Mouse (Mus musculus) hindbrain, embryonic 12.5 days (tissue): ENCODE results near the gene Gng12. TPM values are rescaled to one million over a fixed set of nuclear protein-coding genes. Genes with fewer than 3 reads are reported as not detected.

Experiments
- ATAC-seq: fragments of 200-750 bp; cut with Nextera tagmentation; 2 replicates; pipeline ENCODE4 v1.8.0; 2017; ENCODE audit warnings: moderate TSS enrichment; ENCODE audit not compliant: low FRiP score
- H3K27ac ChIP-seq: fragments of 300-500 bp; sonication (generic); 2 replicates; pipeline ENCODE4 v1.5.1; 2016; ENCODE audit warnings: mild to moderate bottlenecking
- H3K27me3 ChIP-seq: fragments of 300-500 bp; sonication (generic); 2 replicates; pipeline ENCODE4 v1.6.1; 2016; ENCODE audit warnings: mild to moderate bottlenecking
- H3K36me3 ChIP-seq: fragments of 300-500 bp; sonication (generic); 2 replicates; pipeline ENCODE4 v1.6.1; 2016; ENCODE audit warnings: mild to moderate bottlenecking
- H3K4me1 ChIP-seq: fragments of 300-500 bp; sonication (generic); 2 replicates; pipeline ENCODE4 v1.6.1; 2016
- H3K4me2 ChIP-seq: fragments of 300-500 bp; sonication (generic); replicated peaks from 2 replicates; pipeline ENCODE4 v1.6.1; 2016; ENCODE audit warnings: mild to moderate bottlenecking
- H3K4me3 ChIP-seq: fragments of 300-500 bp; sonication (generic); 2 replicates; pipeline ENCODE4 v1.5.1; 2016; ENCODE audit warnings: mild to moderate bottlenecking
- H3K9ac ChIP-seq: fragments of 300-500 bp; sonication (generic); 2 replicates; pipeline ENCODE4 v1.6.1; 2016; ENCODE audit warnings: mild to moderate bottlenecking, moderate library complexity
- H3K9me3 ChIP-seq: fragments of 300-500 bp; sonication (generic); replicated peaks from 2 replicates; pipeline ENCODE4 v1.6.1; 2016; ENCODE audit warnings: mild to moderate bottlenecking
- WGBS: fragments of 180-500 bp; shearing (Covaris S2); methylation state at CpG from one replicate; pipeline ENCODE4 v1.1.7; 2016; 5-methylcytosine and 5-hydroxymethylcytosine counted together
- polyA plus RNA-seq: library from polyadenylated mRNA; unstranded; fragments of >200 nt; fragmentation: Nextera tagmentation; extraction: Ambion mirVana; gene quantifications from 2 replicates; pipeline ENCODE4 v1.2.1, GENCODE M21; 2016

Gene Gng12
- polyA plus RNA-seq, 1 experiment from 2014 or later: 44.1 TPM

- Histone ChIP-seq H3K4me2 (no peak overlapping the region), H3K27ac (no peak overlapping the region), H3K4me3 (no peak overlapping the region), H3K9ac (no peak overlapping the region), H3K9me3 (no peaks in the 10 kb centered on the region), H3K4me1 (peaks cover 12% of the 10 kb centered on the region), H3K36me3 (no peaks in the 10 kb centered on the region), H3K27me3 (no peaks in the 10 kb centered on the region)
- WGBS: 79% methylated on average over 4 of the region's 4 CpGs
- ATAC-seq: no peak
These were observed 69.0 kb downstream of the Gng12 start for GRCm38 (mm10) chr6:66965203-66965602.

- WGBS: 56% methylated on average over 2 of the region's 2 CpGs
- Histone ChIP-seq H3K4me1 (peaks cover 16% of the 10 kb centered on the region), H3K27me3 (no peaks in the 10 kb centered on the region), H3K9me3 (no peaks in the 10 kb centered on the region), H3K4me3 (no peak overlapping the region), H3K4me2 (no peak overlapping the region), H3K36me3 (no peaks in the 10 kb centered on the region), H3K9ac (no peak overlapping the region), H3K27ac (no peak overlapping the region)
- no peak for ATAC-seq
These were observed 71.6 kb downstream of the Gng12 start for GRCm38 (mm10) chr6:66967788-66968187.

- H3K9ac ChIP-seq: no peak overlapping the region
- H3K36me3 ChIP-seq: no peaks in the 10 kb centered on the region
- no peaks in the 10 kb centered on the region for H3K27me3 ChIP-seq
- H3K4me3 ChIP-seq: no peak overlapping the region
- peaks cover 10% of the 10 kb centered on the region for H3K4me1 ChIP-seq
- H3K27ac ChIP-seq: no peak overlapping the region
- H3K9me3 ChIP-seq: no peaks in the 10 kb centered on the region
- 0 out of 2 replicates have a peak, but pooled peaks have one; percentile 23 for ATAC-seq
- no peak overlapping the region for H3K4me2 ChIP-seq
- WGBS: 47% methylated on average over 3 of the region's 3 CpGs
These were observed 73.2 kb downstream of the Gng12 start for GRCm38 (mm10) chr6:66969446-66969845.

- H3K9ac ChIP-seq: no peak overlapping the region
- no peak overlapping the region for H3K27ac ChIP-seq
- H3K36me3 ChIP-seq: no peaks in the 10 kb centered on the region
- no peaks in the 10 kb centered on the region for H3K27me3 ChIP-seq
- no peak overlapping the region for H3K4me3 ChIP-seq
- H3K4me2 ChIP-seq: no peak overlapping the region
- peaks cover 9% of the 10 kb centered on the region; the same call in 1 of the 2 replicates for H3K4me1 ChIP-seq
- no peak for ATAC-seq
- 79% methylated on average over 8 of the region's 8 CpGs for WGBS
- no peaks in the 10 kb centered on the region for H3K9me3 ChIP-seq
These were observed 76.1 kb downstream of the Gng12 start for GRCm38 (mm10) chr6:66972300-66972699.

GRCm38 (mm10) chr6:66973180-66973579 lies 77.0 kb downstream of the Gng12 start:
- no peaks in the 10 kb centered on the region for H3K9me3 ChIP-seq
- no peaks in the 10 kb centered on the region for H3K27me3 ChIP-seq
- no peak overlapping the region for H3K9ac ChIP-seq
- no peak overlapping the region for H3K27ac ChIP-seq
- ATAC-seq: no peak
- H3K36me3 ChIP-seq: no peaks in the 10 kb centered on the region
- no peak overlapping the region for H3K4me3 ChIP-seq
- 27% methylated on average over 3 of the region's 3 CpGs for WGBS
- H3K4me1 ChIP-seq: peaks cover 9% of the 10 kb centered on the region; the same call in 1 of the 2 replicates
- H3K4me2 ChIP-seq: no peak overlapping the region

- H3K27ac ChIP-seq: no peak overlapping the region
- no peaks in the 10 kb centered on the region for H3K9me3 ChIP-seq
- H3K27me3 ChIP-seq: no peaks in the 10 kb centered on the region
- WGBS: 90% methylated on average over 4 of the region's 4 CpGs
- no peak overlapping the region for H3K9ac ChIP-seq
- H3K36me3 ChIP-seq: no peaks in the 10 kb centered on the region
- H3K4me3 ChIP-seq: no peak overlapping the region
- H3K4me1 ChIP-seq: peaks cover 4% of the 10 kb centered on the region; the same call in 1 of the 2 replicates
- no peak overlapping the region for H3K4me2 ChIP-seq
- no peak for ATAC-seq
These were observed 79.3 kb downstream of the Gng12 start for GRCm38 (mm10) chr6:66975522-66975921.

GRCm38 (mm10) chr6:66979197-66979596 lies 83.0 kb downstream of the Gng12 start:
- Histone ChIP-seq H3K27ac (no peak overlapping the region), H3K9me3 (no peaks in the 10 kb centered on the region), H3K4me2 (no peak overlapping the region), H3K36me3 (no peaks in the 10 kb centered on the region), H3K4me3 (no peak overlapping the region), H3K9ac (no peak overlapping the region), H3K4me1 (no peaks in the 10 kb centered on the region), H3K27me3 (no peaks in the 10 kb centered on the region)
- WGBS: 95% methylated on average over 1 of the region's 1 CpGs
- ATAC-seq: no peak

GRCm38 (mm10) chr6:66980040-66980439 lies 83.8 kb downstream of the Gng12 start:
- H3K27ac ChIP-seq: no peak overlapping the region
- ATAC-seq: no peak
- WGBS: 77% methylated on average over 4 of the region's 4 CpGs
- H3K4me1 ChIP-seq: no peaks in the 10 kb centered on the region
- H3K9me3 ChIP-seq: no peaks in the 10 kb centered on the region
- no peaks in the 10 kb centered on the region for H3K36me3 ChIP-seq
- H3K9ac ChIP-seq: no peak overlapping the region
- no peak overlapping the region for H3K4me2 ChIP-seq
- H3K27me3 ChIP-seq: no peaks in the 10 kb centered on the region
- H3K4me3 ChIP-seq: no peak overlapping the region

- H3K36me3 ChIP-seq: no peaks in the 10 kb centered on the region
- H3K4me3 ChIP-seq: no peak overlapping the region
- no peaks in the 10 kb centered on the region for H3K9me3 ChIP-seq
- H3K27me3 ChIP-seq: no peaks in the 10 kb centered on the region
- 96% methylated on average over 3 of the region's 3 CpGs for WGBS
- ATAC-seq: no peak
- H3K27ac ChIP-seq: no peak overlapping the region
- H3K4me1 ChIP-seq: no peaks in the 10 kb centered on the region
- H3K9ac ChIP-seq: no peak overlapping the region
- no peak overlapping the region for H3K4me2 ChIP-seq
These were observed 85.2 kb downstream of the Gng12 start for GRCm38 (mm10) chr6:66981366-66981765.

GRCm38 (mm10) chr6:66981864-66982263 lies 85.7 kb downstream of the Gng12 start:
- Histone ChIP-seq H3K4me3 (no peak overlapping the region), H3K4me1 (no peaks in the 10 kb centered on the region), H3K9me3 (no peaks in the 10 kb centered on the region), H3K27me3 (no peaks in the 10 kb centered on the region), H3K27ac (no peak overlapping the region), H3K36me3 (no peaks in the 10 kb centered on the region), H3K4me2 (no peak overlapping the region), H3K9ac (no peak overlapping the region)
- 63% methylated on average over 1 of the region's 1 CpGs for WGBS
- ATAC-seq: no peak

- H3K4me2 ChIP-seq: no peak overlapping the region
- H3K27ac ChIP-seq: no peak overlapping the region
- 85% methylated on average over 5 of the region's 5 CpGs for WGBS
- H3K9me3 ChIP-seq: no peaks in the 10 kb centered on the region
- no peak overlapping the region for H3K4me3 ChIP-seq
- H3K4me1 ChIP-seq: no peaks in the 10 kb centered on the region
- H3K9ac ChIP-seq: no peak overlapping the region
- no peaks in the 10 kb centered on the region for H3K36me3 ChIP-seq
- ATAC-seq: no peak
- H3K27me3 ChIP-seq: no peaks in the 10 kb centered on the region
These were observed 87.9 kb downstream of the Gng12 start for GRCm38 (mm10) chr6:66984079-66984478.

GRCm38 (mm10) chr6:66984672-66985071 lies 88.5 kb downstream of the Gng12 start:
- Histone ChIP-seq H3K4me1 (no peaks in the 10 kb centered on the region), H3K27me3 (no peaks in the 10 kb centered on the region), H3K9ac (no peak overlapping the region), H3K4me2 (no peak overlapping the region), H3K36me3 (no peaks in the 10 kb centered on the region), H3K9me3 (no peaks in the 10 kb centered on the region), H3K4me3 (no peak overlapping the region), H3K27ac (no peak overlapping the region)
- 90% methylated on average over 3 of the region's 3 CpGs for whole genome bisulfite sequencing
- ATAC-seq: no peak

GRCm38 (mm10) chr6:66985500-66985899 lies 89.3 kb downstream of the Gng12 start:
- 71% methylated on average over 7 of the region's 7 CpGs for WGBS
- Histone ChIP-seq H3K4me1 (no peaks in the 10 kb centered on the region), H3K27ac (no peak overlapping the region), H3K4me3 (no peak overlapping the region), H3K36me3 (no peaks in the 10 kb centered on the region), H3K4me2 (no peak overlapping the region), H3K9ac (no peak overlapping the region), H3K9me3 (no peaks in the 10 kb centered on the region), H3K27me3 (no peaks in the 10 kb centered on the region)
- no peak for ATAC-seq
